Mouse (Mus musculus) limb, embryonic 10.5 days (tissue): ENCODE data around the gene Pex14. TPM values are rescaled to one million over a fixed set of nuclear protein-coding genes. Genes with fewer than 3 reads are reported as not detected.
"Not testable (repeated sequence)": the region's sequence is repeated elsewhere in the genome, so short reads cannot be mapped to it uniquely, and the experiment has no call there.

Experiments
- DNase-seq: peaks from one replicate; pipeline ENCODE4 v3.0.0-alpha.2; 2017; ENCODE audit warnings: low spot score
- H3K27ac ChIP-seq: fragments of 300-500 bp; sonication (generic); 2 replicates; pipeline ENCODE4 v1.5.1; 2016; ENCODE audit warnings: mild to moderate bottlenecking
- H3K27me3 ChIP-seq: fragments of 300-500 bp; sonication (generic); 2 replicates; pipeline ENCODE4 v1.6.1; 2016; ENCODE audit warnings: low read depth, mild to moderate bottlenecking; ENCODE audit not compliant: poor library complexity, severe bottlenecking
- H3K36me3 ChIP-seq: fragments of 300-500 bp; sonication (generic); 2 replicates; pipeline ENCODE4 v1.6.1; 2016; ENCODE audit warnings: mild to moderate bottlenecking, moderate library complexity
- H3K4me1 ChIP-seq: fragments of 300-500 bp; sonication (generic); 2 replicates; pipeline ENCODE4 v1.6.1; 2016
- H3K4me3 ChIP-seq: fragments of 300-500 bp; sonication (generic); 2 replicates; pipeline ENCODE4 v1.5.1; 2016; ENCODE audit warnings: mild to moderate bottlenecking, moderate library complexity
- H3K9me3 ChIP-seq: fragments of 300-500 bp; sonication (generic); replicated peaks from 2 replicates; pipeline ENCODE4 v1.6.1; 2016; ENCODE audit warnings: mild to moderate bottlenecking
- WGBS: fragments of 180-500 bp; shearing (Covaris S2); methylation state at CpG from one replicate; pipeline ENCODE4 v1.1.7; 2016; 5-methylcytosine and 5-hydroxymethylcytosine counted together
- polyA plus RNA-seq: library from polyadenylated mRNA; unstranded; fragments of >200 nt; fragmentation: Nextera tagmentation; extraction: Ambion mirVana; gene quantifications from 2 replicates; pipeline ENCODE4 v1.2.1, GENCODE M21; 2016

The Pex14 gene
- polyA plus RNA-seq, 1 experiment from 2014 or later = 66.1 TPM

GRCm38 (mm10) chr4:149131021-149131752, 31.5 kb upstream of the Pex14 start:
- H3K36me3 ChIP-seq = peaks cover 78% of the 10 kb centered on the region
- H3K27ac ChIP-seq = no peak overlapping the region
- 79% methylated on average over 23 of the region's 23 CpGs for WGBS
- no peak overlapping the region for H3K4me3 ChIP-seq
- H3K27me3 ChIP-seq = no peaks in the 10 kb centered on the region
- no peaks in the 10 kb centered on the region for H3K9me3 ChIP-seq
- DNase-seq = no peak
- H3K4me1 ChIP-seq = peaks cover 3% of the 10 kb centered on the region

GRCm38 (mm10) chr4:149128467-149128866, 28.8 kb upstream of the Pex14 start:
- Histone ChIP-seq H3K4me3 (no peak overlapping the region), H3K9me3 (no peaks in the 10 kb centered on the region), H3K27ac (no peak overlapping the region), H3K36me3 (peaks cover 72% of the 10 kb centered on the region), H3K27me3 (no peaks in the 10 kb centered on the region), H3K4me1 (peaks cover 3% of the 10 kb centered on the region; the same call in 1 of the 2 replicates)
- DNase-seq = no peak
- WGBS = 89% methylated on average over 18 of the region's 18 CpGs

- H3K27ac ChIP-seq = no peak within 1 kb of the TSS
- peaks cover 62% of the 10 kb centered on the region for H3K36me3 ChIP-seq
- H3K4me1 ChIP-seq = no peaks in the 10 kb centered on the region
- no peak for DNase-seq
- H3K27me3 ChIP-seq = no peaks in the 10 kb centered on the region
- H3K4me3 ChIP-seq = no peak within 1 kb of the TSS
- WGBS = 89% methylated on average over 11 of the region's 11 CpGs
- H3K9me3 ChIP-seq = no peaks in the 10 kb centered on the region
Observed at GRCm38 (mm10) chr4:149126663-149127062, 27.0 kb upstream of the Pex14 start, which contains the start of gene Cort. TSS of gene Cort (minus strand) at chr4:149126763.

GRCm38 (mm10) chr4:149126115-149126509, 26.4 kb upstream of the Pex14 start:
- Histone ChIP-seq H3K4me3 (no peak overlapping the region), H3K36me3 (peaks cover 57% of the 10 kb centered on the region), H3K27me3 (no peaks in the 10 kb centered on the region), H3K4me1 (no peaks in the 10 kb centered on the region), H3K27ac (no peak overlapping the region), H3K9me3 (no peaks in the 10 kb centered on the region)
- 73% methylated on average over 6 of the region's 6 CpGs for whole genome bisulfite sequencing
- no peak for DNase-seq

- peaks cover 51% of the 10 kb centered on the region for H3K36me3 ChIP-seq
- no peak for DNase-seq
- WGBS = 79% methylated on average over 11 of the region's 11 CpGs
- no peaks in the 10 kb centered on the region for H3K4me1 ChIP-seq
- no peaks in the 10 kb centered on the region for H3K9me3 ChIP-seq
- H3K27me3 ChIP-seq = no peaks in the 10 kb centered on the region
- no peak overlapping the region for H3K4me3 ChIP-seq
- no peak overlapping the region for H3K27ac ChIP-seq
Observed at GRCm38 (mm10) chr4:149125341-149126114, 25.9 kb upstream of the Pex14 start.

GRCm38 (mm10) chr4:149123432-149123831, 23.8 kb upstream of the Pex14 start:
- DNase-seq = no peak
- 65% methylated on average over 5 of the region's 5 CpGs for WGBS
- Histone ChIP-seq H3K4me1 (no peaks in the 10 kb centered on the region), H3K27me3 (no peaks in the 10 kb centered on the region), H3K4me3 (no peak overlapping the region), H3K9me3 (no peaks in the 10 kb centered on the region), H3K36me3 (peaks cover 35% of the 10 kb centered on the region), H3K27ac (no peak overlapping the region)

GRCm38 (mm10) chr4:149119978-149120562, 20.4 kb upstream of the Pex14 start:
- not testable (repeated sequence) for H3K4me1 ChIP-seq
- H3K36me3 ChIP-seq = peaks cover 16% of the 10 kb centered on the region
- WGBS = 88% methylated on average over 12 of the region's 12 CpGs

GRCm38 (mm10) chr4:149103875-149104561, 4.3 kb upstream of the Pex14 start, which contains the start of gene Dffa:
TSS of gene Dffa (plus strand) at chr4:149104146.
- Histone ChIP-seq H3K4me3 (peak within 1 kb of the TSS; percentile 72), H3K36me3 (peaks cover 20% of the 10 kb centered on the region), H3K4me1 (peaks cover 11% of the 10 kb centered on the region), H3K9me3 (no peaks in the 10 kb centered on the region), H3K27ac (peak within 1 kb of the TSS; percentile 56; the same call in 1 of the 2 replicates), H3K27me3 (no peaks in the 10 kb centered on the region)
- DNase-seq = peak; percentile 90
- under 1% methylated on average over 35 of the region's 35 CpGs for WGBS

More at GRCm38 (mm10) chr4:149119978-149120562, 20.4 kb upstream of the Pex14 start:
- DNase-seq, H3K9me3 ChIP-seq, H3K27ac ChIP-seq, H3K4me3 ChIP-seq, H3K27me3 ChIP-seq: not testable (repeated sequence)

GRCm38 (mm10) chr4:149101456-149101855, 1.8 kb upstream of the Pex14 start:
- no peaks in the 10 kb centered on the region for H3K27me3 ChIP-seq
- WGBS = 84% methylated on average over 3 of the region's 3 CpGs
- peaks cover 3% of the 10 kb centered on the region for H3K36me3 ChIP-seq

GRCm38 (mm10) chr4:149100449-149100848, 773 bp upstream of the Pex14 start:
- not testable (repeated sequence) for H3K4me3 ChIP-seq, H3K36me3 ChIP-seq, H3K27me3 ChIP-seq, H3K9me3 ChIP-seq, H3K27ac ChIP-seq, DNase-seq
- H3K4me1 ChIP-seq = peaks cover 24% of the 10 kb centered on the region
- WGBS = 84% methylated on average over 12 of the region's 12 CpGs

More at GRCm38 (mm10) chr4:149101456-149101855, 1.8 kb upstream of the Pex14 start:
- Histone ChIP-seq H3K9me3 (no peaks in the 10 kb centered on the region), H3K4me3 (no peak overlapping the region), H3K4me1 (peaks cover 24% of the 10 kb centered on the region), H3K27ac (no peak overlapping the region)
- no peak for DNase-seq

- Histone ChIP-seq H3K27ac (peak overlapping the region; percentile 94), H3K9me3 (no peaks in the 10 kb centered on the region), H3K36me3 (peaks cover 8% of the 10 kb centered on the region), H3K4me3 (peak overlapping the region; percentile 82), H3K4me1 (peaks cover 15% of the 10 kb centered on the region), H3K27me3 (no peaks in the 10 kb centered on the region)
- no peak for DNase-seq
- 17% methylated on average over 11 of the region's 11 CpGs for WGBS
Observed at GRCm38 (mm10) chr4:149098571-149098970, 1.1 kb downstream of the Pex14 start.

- Histone ChIP-seq H3K36me3 (peaks cover 14% of the 10 kb centered on the region), H3K4me3 (peak overlapping the region; percentile 82), H3K4me1 (peaks cover 15% of the 10 kb centered on the region), H3K9me3 (no peaks in the 10 kb centered on the region), H3K27ac (no peak overlapping the region), H3K27me3 (no peaks in the 10 kb centered on the region)
- WGBS = 85% methylated on average over 3 of the region's 3 CpGs
- no peak for DNase-seq
Observed at GRCm38 (mm10) chr4:149097956-149098355, 1.7 kb downstream of the Pex14 start.
